Mouse (Mus musculus) liver, embryonic 12.5 days (tissue): Measurements from ENCODE around the gene Phactr2. TPM values are rescaled to one million over a fixed set of nuclear protein-coding genes. Genes with fewer than 3 reads are reported as not detected.
A peak's percentile ranks its signal among the peaks of the same experiment; 100 is the strongest.
"Not testable (repeated sequence)": the region's sequence is repeated elsewhere in the genome, so short reads cannot be mapped to it uniquely, and the experiment has no call there.

Source experiments
- ATAC-seq: fragments of 200-750 bp; cut with Nextera tagmentation; 2 replicates; pipeline ENCODE4 v1.8.0; 2017; ENCODE audit warnings: moderate number of reproducible peaks, mild to moderate bottlenecking, moderate library complexity
- H3K27ac ChIP-seq: fragments of 300-500 bp; sonication (generic); 2 replicates; pipeline ENCODE4 v1.5.1; 2016; ENCODE audit warnings: mild to moderate bottlenecking
- H3K27me3 ChIP-seq: fragments of 300-500 bp; sonication (generic); replicated peaks from 2 replicates; pipeline ENCODE4 v1.6.1; 2016; ENCODE audit warnings: mild to moderate bottlenecking, moderate library complexity
- H3K36me3 ChIP-seq: fragments of 300-500 bp; sonication (generic); 2 replicates; pipeline ENCODE4 v1.6.1; 2016; ENCODE audit warnings: mild to moderate bottlenecking, moderate library complexity
- H3K4me1 ChIP-seq: fragments of 300-500 bp; sonication (generic); 2 replicates; pipeline ENCODE4 v1.6.1; 2016
- H3K4me2 ChIP-seq: fragments of 300-500 bp; sonication (generic); 2 replicates; pipeline ENCODE4 v1.6.1; 2016; ENCODE audit warnings: mild to moderate bottlenecking, moderate library complexity
- H3K4me3 ChIP-seq: fragments of 300-500 bp; sonication (generic); 2 replicates; pipeline ENCODE4 v1.5.1; 2016; ENCODE audit warnings: mild to moderate bottlenecking, moderate library complexity
- H3K9ac ChIP-seq: fragments of 300-500 bp; sonication (generic); 2 replicates; pipeline ENCODE4 v1.6.1; 2016; ENCODE audit warnings: mild to moderate bottlenecking, moderate library complexity
- H3K9me3 ChIP-seq: fragments of 300-500 bp; sonication (generic); replicated peaks from 2 replicates; pipeline ENCODE4 v1.6.1; 2016; ENCODE audit warnings: mild to moderate bottlenecking, moderate library complexity
- WGBS: fragments of 180-500 bp; shearing (Covaris S2); methylation state at CpG from one replicate; pipeline ENCODE4 v1.1.7; 2016; ENCODE audit not compliant: insufficient replicate concordance; 5-methylcytosine and 5-hydroxymethylcytosine counted together
- polyA plus RNA-seq: library from polyadenylated mRNA; unstranded; fragments of >200 nt; fragmentation: Nextera tagmentation; extraction: Ambion mirVana; gene quantifications from 2 replicates; pipeline ENCODE4 v1.2.1, GENCODE M21; 2016

Phactr2 gene
- 9.8 and 10.4 TPM in 2 replicates for polyA plus RNA-seq

DNA sequence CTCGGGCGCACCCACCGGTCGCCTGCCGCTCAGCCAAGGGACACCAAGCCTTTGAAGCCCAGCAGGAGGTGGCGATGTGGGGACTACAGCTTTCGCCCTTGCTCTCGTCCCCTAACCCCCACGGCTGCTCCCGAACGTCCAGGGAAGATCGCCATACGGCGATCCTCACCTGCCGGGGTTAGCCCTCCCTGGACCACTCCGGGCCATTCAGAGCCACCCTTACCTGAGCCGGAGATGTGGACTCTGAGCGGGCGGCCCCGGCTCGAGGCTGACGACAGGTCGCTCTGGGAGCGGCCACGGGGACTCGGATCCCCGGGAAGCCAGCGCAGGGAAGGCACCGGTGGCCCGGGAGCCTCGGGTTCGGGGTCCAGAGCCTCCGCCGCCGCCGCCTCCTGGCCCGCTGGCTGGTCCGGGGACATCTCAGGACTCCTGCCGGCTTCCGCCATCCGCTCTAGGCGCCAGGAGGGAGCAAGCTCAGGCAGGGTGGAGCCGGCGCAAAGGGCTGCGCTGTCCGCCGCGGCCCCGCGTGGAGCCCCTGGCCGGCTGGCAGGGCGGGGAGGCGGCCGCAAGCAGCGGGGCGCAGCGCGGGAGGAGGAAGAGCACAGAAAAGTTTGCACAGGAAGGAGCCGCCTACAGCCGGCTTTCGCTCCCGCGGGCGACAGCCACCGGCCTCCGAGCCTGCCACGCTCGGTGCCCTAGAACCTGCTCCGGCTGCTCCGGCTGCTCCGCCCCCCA is at the start of gene Phactr2:
TSS of gene Phactr2 (minus strand) at position 580 of the 735 bp plus-strand sequence.
- H3K27me3 ChIP-seq: peaks cover 60% of the 10 kb centered on the region
- WGBS: 1% methylated on average over 62 of the region's 71 CpGs
- peak within 1 kb of the TSS; percentile 84 for H3K4me2 ChIP-seq
- peak within 1 kb of the TSS; percentile 52 for H3K9ac ChIP-seq
- no peaks in the 10 kb centered on the region for H3K9me3 ChIP-seq
- peak; percentile 40; the same call in 1 of the 2 replicates for ATAC-seq
- peaks cover 15% of the 10 kb centered on the region for H3K4me1 ChIP-seq
- H3K4me3 ChIP-seq: peak within 1 kb of the TSS; percentile 61
- no peak within 1 kb of the TSS for H3K27ac ChIP-seq
- no peaks in the 10 kb centered on the region for H3K36me3 ChIP-seq

DNA sequence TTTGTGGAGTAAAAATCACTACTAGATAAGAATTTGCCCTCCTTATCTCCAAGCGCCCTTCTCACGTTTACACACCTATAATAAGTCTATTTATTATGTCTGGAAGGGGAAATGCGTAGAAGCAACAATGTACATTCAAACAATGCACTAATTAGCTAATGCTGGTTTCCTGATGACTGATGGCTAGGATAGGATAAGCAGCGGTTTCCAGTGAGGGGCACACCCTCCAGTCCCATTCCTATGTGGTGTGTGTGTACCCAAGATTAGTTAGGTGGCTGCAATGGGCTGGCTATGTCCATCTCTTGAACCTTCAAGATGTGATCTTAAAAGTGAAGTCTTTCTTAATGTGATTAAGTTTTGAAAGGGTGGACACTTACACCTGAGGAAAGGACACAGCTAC is 47.6 kb upstream of the Phactr2 start:
- Histone ChIP-seq H3K4me2 (peak overlapping the region; percentile 42), H3K4me3 (no peak overlapping the region), H3K36me3 (peaks cover 12% of the 10 kb centered on the region), H3K27ac (peak overlapping the region; percentile 0; the same call in 1 of the 2 replicates), H3K9me3 (no peaks in the 10 kb centered on the region), H3K27me3 (no peaks in the 10 kb centered on the region), H3K9ac (no peak overlapping the region), H3K4me1 (peaks cover 30% of the 10 kb centered on the region)
- WGBS: 33% methylated on average over 4 of the region's 4 CpGs
- peak; percentile 95 for ATAC-seq

DNA sequence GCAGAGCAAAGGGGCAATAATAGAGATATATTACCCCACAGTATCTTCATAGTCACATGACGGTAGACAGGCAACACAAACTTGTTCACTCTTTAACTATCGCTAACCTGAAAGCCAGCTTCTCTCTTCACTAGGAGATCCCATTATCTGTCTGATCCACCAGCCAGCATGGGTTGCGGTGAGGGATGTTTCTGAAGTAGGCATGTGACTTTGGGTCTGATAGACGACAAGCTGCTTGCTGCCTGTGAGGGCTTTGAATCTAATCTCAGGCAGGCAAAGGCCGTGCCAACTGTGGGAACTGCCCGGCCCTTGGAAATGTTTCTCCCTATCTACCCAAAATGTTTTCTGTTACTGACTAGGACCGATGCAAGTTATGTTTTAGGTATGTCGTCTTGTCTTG is 28.2 kb upstream of the Phactr2 start:
- ATAC-seq: peak; percentile 89
- peak overlapping the region; percentile 78; the same call in 1 of the 2 replicates for H3K9ac ChIP-seq
- H3K4me3 ChIP-seq: peak overlapping the region; percentile 74
- H3K4me1 ChIP-seq: peaks cover 49% of the 10 kb centered on the region
- peak overlapping the region; percentile 80 for H3K4me2 ChIP-seq
- no peaks in the 10 kb centered on the region for H3K9me3 ChIP-seq
- 20% methylated on average over 8 of the region's 8 CpGs for WGBS
- peaks cover 40% of the 10 kb centered on the region for H3K36me3 ChIP-seq
- peak overlapping the region; percentile 84 for H3K27ac ChIP-seq
- H3K27me3 ChIP-seq: peaks cover 6% of the 10 kb centered on the region; the same call in 1 of the 2 replicates

DNA sequence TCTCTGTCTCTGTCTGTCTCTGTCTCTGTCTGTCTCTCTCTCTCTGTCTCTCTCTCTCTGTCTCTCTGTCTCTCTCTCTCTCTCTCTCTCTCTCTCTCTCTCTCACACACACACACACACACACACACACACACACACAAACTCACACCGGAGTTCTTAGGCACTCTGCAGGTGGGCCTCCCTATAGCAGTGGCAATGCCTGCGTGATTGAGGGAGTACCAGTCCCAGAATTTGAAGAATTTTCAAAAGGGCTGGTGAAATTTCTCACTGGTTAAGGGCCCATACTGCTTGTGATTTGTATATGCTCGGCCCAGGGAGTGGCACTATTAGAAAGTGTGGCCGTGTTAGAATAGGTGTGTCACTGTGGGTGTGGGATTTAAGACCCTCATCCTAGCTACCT is 27.3 kb upstream of the Phactr2 start:
- peak overlapping the region; percentile 78 for H3K9ac ChIP-seq
- H3K4me2 ChIP-seq: peak overlapping the region; percentile 80
- H3K4me3 ChIP-seq: peak overlapping the region; percentile 74
- whole genome bisulfite sequencing: 30% methylated on average over 4 of the region's 4 CpGs
- H3K27ac ChIP-seq: peak overlapping the region; percentile 84
- not testable (repeated sequence) for H3K9me3 ChIP-seq, H3K27me3 ChIP-seq, ATAC-seq
- peaks cover 48% of the 10 kb centered on the region for H3K4me1 ChIP-seq
- peaks cover 34% of the 10 kb centered on the region for H3K36me3 ChIP-seq

DNA sequence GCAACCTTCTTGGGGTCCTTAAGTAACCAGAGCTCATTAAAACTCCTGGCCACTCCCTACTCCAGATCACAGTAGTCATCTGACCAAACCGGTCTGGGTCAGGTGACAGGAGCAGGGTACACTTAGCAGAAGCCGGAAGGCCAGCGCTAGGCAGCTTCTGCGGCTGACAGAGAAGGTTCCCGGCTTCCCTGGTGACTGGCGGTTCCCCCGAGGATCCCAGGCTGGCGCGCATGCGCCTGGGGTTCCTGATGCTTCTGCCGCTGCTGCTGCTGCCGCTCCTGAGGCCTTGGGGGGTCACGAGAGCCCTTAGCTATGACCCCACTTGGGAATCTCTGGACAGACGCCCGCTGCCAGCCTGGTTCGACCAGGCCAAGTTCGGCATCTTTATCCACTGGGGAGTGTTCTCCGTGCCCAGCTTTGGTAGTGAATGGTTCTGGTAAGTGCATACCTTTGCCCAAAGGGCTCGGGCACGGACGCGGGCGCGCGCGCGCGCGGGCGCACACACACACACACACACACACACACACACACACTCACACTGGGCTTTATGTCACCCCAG is 26.8 kb upstream of the Phactr2 start:
- under 1% methylated on average over 30 of the region's 30 CpGs for WGBS
- peak; percentile 81 for ATAC-seq
- Histone ChIP-seq H3K9ac (peak overlapping the region; percentile 78), H3K27ac (peak overlapping the region; percentile 84), H3K4me3 (peak overlapping the region; percentile 74), H3K4me2 (peak overlapping the region; percentile 80), H3K36me3 (peaks cover 29% of the 10 kb centered on the region), H3K9me3 (no peaks in the 10 kb centered on the region), H3K27me3 (peaks cover 6% of the 10 kb centered on the region; the same call in 1 of the 2 replicates), H3K4me1 (peaks cover 43% of the 10 kb centered on the region)

DNA sequence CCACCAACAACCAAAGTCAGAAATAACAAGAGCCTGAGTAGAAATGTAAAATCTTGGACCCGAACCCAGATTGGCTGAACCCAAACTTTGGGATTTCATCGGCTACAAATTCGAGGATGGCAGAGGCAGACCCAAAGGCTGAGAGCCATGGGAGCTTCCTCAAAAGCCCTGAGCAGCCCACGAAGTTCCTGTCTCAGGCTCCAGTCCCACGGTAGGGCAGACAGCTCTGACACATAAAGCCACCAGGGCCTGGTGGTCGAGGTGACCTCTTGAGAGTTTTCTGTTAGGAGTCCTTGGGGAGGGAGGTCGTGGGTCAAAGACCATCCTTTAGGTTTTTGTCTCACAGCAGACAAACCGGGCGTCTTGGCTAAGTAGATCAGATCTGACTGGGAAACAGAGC is 26.3 kb upstream of the Phactr2 start:
- peak overlapping the region; percentile 84 for H3K27ac ChIP-seq
- H3K4me3 ChIP-seq: peak overlapping the region; percentile 74
- H3K4me2 ChIP-seq: peak overlapping the region; percentile 80
- H3K27me3 ChIP-seq: peaks cover 6% of the 10 kb centered on the region; the same call in 1 of the 2 replicates
- H3K9me3 ChIP-seq: no peaks in the 10 kb centered on the region
- peaks cover 38% of the 10 kb centered on the region for H3K4me1 ChIP-seq
- 30% methylated on average over 9 of the region's 9 CpGs for WGBS
- H3K36me3 ChIP-seq: peaks cover 24% of the 10 kb centered on the region
- no peak for ATAC-seq
- peak overlapping the region; percentile 78 for H3K9ac ChIP-seq

DNA sequence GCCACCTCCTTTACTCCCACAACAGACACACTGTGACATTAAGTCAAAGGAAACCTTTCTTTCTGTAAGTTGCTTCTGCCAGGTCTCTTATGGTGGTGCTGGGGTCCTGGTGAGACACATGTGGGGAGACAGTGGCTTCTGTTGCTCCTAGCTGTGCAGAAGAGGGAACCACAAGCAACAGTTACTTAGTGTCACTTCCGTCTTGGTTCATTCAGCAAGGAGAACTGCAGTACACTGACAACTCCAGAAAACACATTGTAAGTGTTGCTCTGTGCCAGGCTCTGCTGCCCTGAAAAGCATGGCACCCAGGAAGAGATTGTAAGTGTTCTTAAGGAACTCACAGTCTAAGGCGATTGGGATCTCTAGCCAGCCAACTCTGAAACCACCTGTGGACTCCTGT is 25.1 kb upstream of the Phactr2 start, which contains the start of gene Fuca2:
TSS of gene Fuca2 (plus strand) at position 210 of the 400 bp plus-strand sequence.
- H3K4me1 ChIP-seq: peaks cover 36% of the 10 kb centered on the region
- H3K4me2 ChIP-seq: peak within 1 kb of the TSS; percentile 80
- no peaks in the 10 kb centered on the region for H3K9me3 ChIP-seq
- H3K27me3 ChIP-seq: peaks cover 6% of the 10 kb centered on the region; the same call in 1 of the 2 replicates
- 63% methylated on average over 2 of the region's 2 CpGs for WGBS
- ATAC-seq: no peak
- H3K4me3 ChIP-seq: no peak within 1 kb of the TSS; the same call in 1 of the 2 replicates
- peaks cover 12% of the 10 kb centered on the region for H3K36me3 ChIP-seq
- peak within 1 kb of the TSS; percentile 78; the same call in 1 of the 2 replicates for H3K9ac ChIP-seq
- H3K27ac ChIP-seq: no peak within 1 kb of the TSS

DNA sequence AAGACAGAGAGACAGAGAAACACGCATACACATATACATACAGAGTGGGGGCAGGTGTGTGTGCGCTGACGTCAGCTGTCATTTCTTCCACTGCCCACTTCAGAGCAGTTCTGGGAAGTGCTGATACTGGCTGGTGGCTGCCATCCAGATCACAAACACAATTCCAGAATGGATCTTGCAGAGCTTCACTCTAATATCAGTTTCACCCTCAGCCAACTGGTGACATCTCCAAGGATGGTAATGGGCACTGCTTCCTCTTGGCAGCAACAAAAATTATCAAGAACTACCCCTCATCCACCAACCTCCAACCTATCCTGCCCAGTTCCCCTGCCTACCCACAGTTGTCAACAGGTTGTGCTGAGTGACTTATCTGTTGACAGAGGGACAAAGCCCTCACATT is 22.1 kb upstream of the Phactr2 start:
- H3K27ac ChIP-seq: no peak overlapping the region
- no peak overlapping the region for H3K4me2 ChIP-seq
- H3K9me3 ChIP-seq: no peaks in the 10 kb centered on the region
- H3K4me3 ChIP-seq: no peak overlapping the region
- no peaks in the 10 kb centered on the region for H3K36me3 ChIP-seq
- no peak for ATAC-seq
- no peak overlapping the region for H3K9ac ChIP-seq
- H3K27me3 ChIP-seq: peaks cover 6% of the 10 kb centered on the region; the same call in 1 of the 2 replicates
- peaks cover 8% of the 10 kb centered on the region for H3K4me1 ChIP-seq
- WGBS: 60% methylated on average over 3 of the region's 3 CpGs

DNA sequence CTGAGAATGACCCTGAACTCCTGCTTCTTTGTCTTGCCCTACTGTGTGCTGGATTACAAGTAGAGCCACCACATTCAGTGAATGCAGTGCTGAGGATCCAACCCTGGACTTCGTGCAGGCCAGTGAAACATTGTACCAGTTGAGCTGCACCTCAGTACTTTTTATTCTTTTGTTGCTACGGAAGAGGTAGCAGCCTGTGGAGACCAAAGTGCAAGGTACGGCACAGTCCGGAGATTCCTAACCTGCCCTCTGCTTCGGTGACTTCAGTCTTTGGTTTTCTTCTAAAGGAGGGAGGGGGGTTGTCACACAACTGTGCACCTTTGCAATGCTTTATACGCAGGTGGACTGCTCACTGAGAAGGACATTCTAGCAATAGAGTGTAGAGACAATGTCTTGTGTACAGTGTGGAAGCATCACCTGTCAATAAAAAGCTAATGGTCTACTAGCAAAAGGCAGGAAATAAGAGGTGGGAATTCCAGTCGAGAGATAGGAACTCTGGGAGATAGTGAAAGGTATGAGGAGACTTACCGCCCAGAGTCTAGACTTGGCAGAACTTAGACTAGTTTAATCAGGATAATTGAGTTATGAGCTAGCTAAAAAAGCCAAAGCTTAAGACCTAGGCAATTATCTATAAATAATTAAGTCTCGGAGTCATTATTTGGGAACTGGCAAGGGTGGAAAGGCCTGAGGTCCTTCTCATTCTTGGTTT is 19.9 kb upstream of the Phactr2 start:
- no peak overlapping the region for H3K4me2 ChIP-seq
- WGBS: 78% methylated on average over 9 of the region's 9 CpGs
- no peaks in the 10 kb centered on the region for H3K36me3 ChIP-seq
- H3K9ac ChIP-seq: no peak overlapping the region
- no peaks in the 10 kb centered on the region for H3K9me3 ChIP-seq
- H3K27me3 ChIP-seq: peaks cover 6% of the 10 kb centered on the region; the same call in 1 of the 2 replicates
- no peaks in the 10 kb centered on the region for H3K4me1 ChIP-seq
- H3K4me3 ChIP-seq: no peak overlapping the region
- ATAC-seq: no peak
- no peak overlapping the region for H3K27ac ChIP-seq

DNA sequence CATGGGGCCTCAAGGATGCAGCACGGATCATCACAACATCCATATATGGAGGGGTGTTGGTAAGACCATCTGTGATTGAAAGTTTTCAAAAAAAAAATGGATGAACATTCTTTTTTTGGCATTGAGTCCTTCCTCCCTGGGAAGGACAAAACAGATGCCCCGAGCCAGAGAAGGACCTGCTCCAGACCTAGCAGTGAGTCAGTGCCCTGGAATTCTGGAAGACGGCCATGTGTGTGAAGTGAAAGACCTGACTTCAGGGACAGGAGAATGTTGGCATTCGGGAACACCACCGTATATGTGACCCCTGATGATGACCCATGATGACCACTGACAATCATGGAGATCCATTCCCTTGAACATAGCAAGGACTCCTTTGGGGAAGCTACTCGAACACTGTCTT is 15.5 kb upstream of the Phactr2 start:
- Histone ChIP-seq H3K27ac (no peak overlapping the region), H3K9me3 (no peaks in the 10 kb centered on the region), H3K4me2 (no peak overlapping the region), H3K36me3 (no peaks in the 10 kb centered on the region), H3K4me1 (no peaks in the 10 kb centered on the region), H3K9ac (no peak overlapping the region), H3K4me3 (no peak overlapping the region), H3K27me3 (no peaks in the 10 kb centered on the region)
- WGBS: 66% methylated on average over 6 of the region's 6 CpGs
- ATAC-seq: no peak

DNA sequence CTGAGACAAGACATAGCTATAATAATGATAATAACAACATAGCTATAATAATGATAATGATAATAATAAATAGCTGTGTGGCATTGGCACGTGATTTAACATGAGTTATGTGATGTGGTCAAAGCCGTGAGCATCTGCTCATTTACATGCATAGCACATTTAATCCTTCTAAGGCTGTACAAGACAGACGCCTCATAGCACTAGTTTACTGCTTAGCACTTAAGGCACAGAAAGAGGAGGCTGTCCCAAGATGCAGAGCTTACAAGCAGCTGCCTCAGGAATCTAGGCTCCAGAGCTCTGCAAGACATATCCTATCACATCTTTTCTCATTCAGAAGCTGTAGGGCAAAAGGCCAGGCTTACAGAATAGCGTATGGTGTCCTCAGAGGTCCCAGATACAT is 11.7 kb upstream of the Phactr2 start:
- Histone ChIP-seq H3K4me3 (no peak overlapping the region), H3K27ac (no peak overlapping the region), H3K9ac (no peak overlapping the region), H3K4me2 (no peak overlapping the region), H3K9me3 (no peaks in the 10 kb centered on the region), H3K36me3 (no peaks in the 10 kb centered on the region), H3K4me1 (no peaks in the 10 kb centered on the region), H3K27me3 (peaks cover 7% of the 10 kb centered on the region; the same call in 1 of the 2 replicates)
- 56% methylated on average over 4 of the region's 4 CpGs for WGBS
- ATAC-seq: no peak
